ENCODE assay signal across 8 mouse cellular contexts in the genomic region with DNA sequence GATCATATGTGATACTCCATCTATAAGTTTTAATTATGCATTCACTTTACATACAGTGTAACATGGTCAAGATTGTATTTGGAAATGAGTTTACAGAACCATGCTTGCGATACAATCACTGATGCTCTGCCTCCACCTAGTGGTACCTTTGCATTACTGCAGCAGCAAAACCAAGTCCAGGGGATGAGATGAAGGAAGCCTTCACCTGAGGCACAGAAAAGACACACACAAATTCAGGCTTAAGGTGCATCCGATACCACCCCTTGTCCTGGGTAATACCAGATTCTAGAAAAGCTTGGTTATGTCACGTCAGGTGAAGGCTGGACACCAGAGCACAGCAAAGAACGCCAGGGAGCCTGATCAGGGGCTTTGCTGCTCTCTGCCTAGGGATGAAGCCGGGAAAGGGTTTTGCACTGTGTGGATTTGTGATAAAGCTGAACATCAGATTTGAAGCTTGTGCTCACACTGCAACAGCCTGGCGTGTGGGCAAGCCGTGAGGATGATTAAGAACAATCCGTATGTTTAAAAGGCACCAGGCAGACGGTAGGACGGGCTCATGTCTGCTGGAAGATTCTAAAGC. TPM values are rescaled to one million over a fixed set of nuclear protein-coding genes. Genes with fewer than 3 reads are reported as not detected.
DNase-seq lines count a peak whose midpoint lies in the region; ATAC-seq and TF ChIP-seq lines count a peak whose summit lies in the region.

No protein-coding gene starts in this region.

- peak; percentile 71 for TF ChIP-seq CTCF in lung, adult 2 months (IDR thresholded peaks at IDR 0.05; ENCODE audit: insufficient read depth, low read length)

- H3K4me3 ChIP-seq in lung, adult 2 months (replicated peaks; ENCODE audit: extremely low read depth, low read depth, low read length): no peak overlapping the region

- H3K4me1 ChIP-seq in lung, adult 2 months (ENCODE audit: control insufficient read depth, insufficient read depth, low read length): no peaks in the 10 kb centered on the region

- TF ChIP-seq POLR2A in lung, adult 2 months (IDR thresholded peaks at IDR 0.05; ENCODE audit: borderline replicate concordance, extremely low read depth, low read depth, low read length): no peak

- ATAC-seq in hematopoietic stem cell, adult 5-6 weeks (replicated peaks in 1 of 2; ENCODE audit: insufficient read depth in 1 of 2, low FRiP score in 2 of 2, low TSS enrichment in 1 of 2, low read depth in 1 of 2, poor library complexity in 2 of 2, severe bottlenecking in 2 of 2): peak; percentile 32 to 68; a peak in 1 of 4 replicates

- DNase-seq in CD4-positive helper T cell, adult 2 months (ENCODE audit: low read depth, low spot score): peak; percentile 51
- DNase-seq in NIH3T3 (ENCODE audit: low read depth): peak; percentile 82
- DNase-seq in embryo, embryonic 10 days (ENCODE audit: low spot score): peak; percentile 84
- peak; percentile 28 for DNase-seq in large intestine, adult 2 months (ENCODE audit: low read depth, low spot score)
- DNase-seq in lung, adult 2 months: no peak
- peak; percentile 79 for DNase-seq in retina, postnatal 1 day
- no peak for DNase-seq in gastrocnemius, adult 8-10 months (ENCODE audit: low spot score in 2 of 2)

- 42% methylated on average over 10 of the region's 10 CpGs for WGBS in large intestine, adult 2 months
- 39% methylated on average over 10 of the region's 10 CpGs for WGBS in lung, adult 2 months

RNA-seq across cellular contexts. Expression of a gene that starts 29.4 kb away (rescaled TPM):
- total RNA-seq in hematopoietic stem cell, adult 5-6 weeks (2017): 28.0 and 54.4 TPM in 2 replicates
- polyA plus RNA-seq in large intestine, adult 2 months (2012; rRNA removed): 16.3 and 17.3 TPM in 2 replicates
- 45.4 and 53.0 TPM in 2 replicates for polyA plus RNA-seq in lung, adult 2 months (2012; rRNA removed)
- 100 to 1,000 TPM; 189 to 250 (median 241) TPM for total RNA-seq in gastrocnemius, adult 8-10 months (2022)

RNA-seq across cellular contexts. Expression of a gene that starts 40.6 kb away (rescaled TPM):
- total RNA-seq in hematopoietic stem cell, adult 5-6 weeks (2017): not detected in 2 replicates
- polyA plus RNA-seq in large intestine, adult 2 months (2012; rRNA removed): 0.88 and 1.1 TPM in 2 replicates
- polyA plus RNA-seq in lung, adult 2 months (2012; rRNA removed): 30.6 and 32.1 TPM in 2 replicates
- total RNA-seq in gastrocnemius, adult 8-10 months (2022): 10 to 100 TPM in 1 of 4 experiments, 1 to 10 TPM in 3; 4.8 to 10.0 (median 5.6) TPM

Comparison
In these comparisons a context has a peak if more than half of its experiments do, and no peak if none do; other contexts are left out.
1. DNase-seq: peak in CD4-positive helper T cell, adult 2 months (single experiment), NIH3T3 (single experiment), embryo, embryonic 10 days (single experiment), large intestine, adult 2 months (single experiment) and retina, postnatal 1 day (single experiment); none in lung, adult 2 months (single experiment) and gastrocnemius, adult 8-10 months (0 of 2).